Mouse (Mus musculus): ENCODE data around the gene Efna2. TPM values are rescaled to one million over a fixed set of nuclear protein-coding genes. Genes with fewer than 3 reads are reported as not detected.
"Not testable (repeated sequence)": the region's sequence is repeated elsewhere in the genome, so short reads cannot be mapped to it uniquely, and the experiment has no call there.

Gene Efna2
- total and polyA plus RNA-seq, 3 experiments: 0.23 to 1.5 (median 0.86) TPM

GRCm38 (mm10) chr10:80215048-80215772 lies 35.9 kb downstream of the Efna2 start:
- TF ChIP-seq CHD2 (IDR thresholded peaks at IDR 0.05; ENCODE audit: low read length) (no peak), MAZ (IDR thresholded peaks at IDR 0.05; ENCODE audit: low read depth, low read length) (no peak), MYC (IDR thresholded peaks at IDR 0.05; ENCODE audit: low read depth, low read length) (no peak), ZNF384 (IDR thresholded peaks at IDR 0.05; ENCODE audit: low read depth, low read length) (no peak), SIN3A (IDR thresholded peaks at IDR 0.05; ENCODE audit: low read length) (no peak), MXI1 (IDR thresholded peaks at IDR 0.05; ENCODE audit: low read depth, low read length) (no peak), NELFE (IDR thresholded peaks at IDR 0.05; ENCODE audit: low read depth, low read length) (no peak), JUND (conservative IDR thresholded peaks at IDR 0.05; ENCODE audit: low read depth, low read length) (no peak), MAFK (IDR thresholded peaks at IDR 0.05; ENCODE audit: insufficient replicate concordance, low read length) (no peak), CTCF (conservative IDR thresholded peaks at IDR 0.05 in 1 of 2, IDR thresholded peaks at IDR 0.05 in 1 of 2; ENCODE audit: low read depth in 2 of 2, low read length in 2 of 2) (no peak), USF1 (IDR thresholded peaks at IDR 0.05; ENCODE audit: low read depth, low read length) (no peak), ELF1 (IDR thresholded peaks at IDR 0.05; ENCODE audit: low read depth, low read length) (no peak), GABPA (IDR thresholded peaks at IDR 0.05; ENCODE audit: insufficient replicate concordance, low read depth, low read length) (no peak), POLR2A (IDR thresholded peaks at IDR 0.05; ENCODE audit: low read depth, low read length) (no peak), BHLHE40 (IDR thresholded peaks at IDR 0.05; ENCODE audit: low read depth, low read length) (no peak)
- in situ Hi-C loops (cut with MboI; ENCODE audit: low pct_ligation_motif_present, low pct_unique_long_range_greater_than_20kb, low sequenced_read_pairs) (no loop called here), dilution Hi-C loops (cut with MboI; ENCODE audit: extremely low pct_ligation_motif_present, extremely low pct_unique_long_range_greater_than_20kb, low sequenced_read_pairs) (no loop called here)
- no peak for DNase-seq (ENCODE audit: extremely low read depth)
- H3K4me3 ChIP-seq (replicated peaks in 1 of 3; ENCODE audit: low read depth in 2 of 3, low read length in 2 of 3, poor library complexity in 1 of 3): no peak overlapping the region
- H3K27me3 ChIP-seq (replicated peaks): peaks cover 11% of the 10 kb centered on the region
- H3K36me3 ChIP-seq (replicated peaks in 1 of 2; ENCODE audit: control insufficient read depth in 1 of 2, insufficient read depth in 1 of 2, low read length in 1 of 2): no peaks in the 10 kb centered on the region
- no peak overlapping the region for H3K27ac ChIP-seq (ENCODE audit: insufficient read depth, low read depth)
- no peak overlapping the region for H3K4me2 ChIP-seq (ENCODE audit: insufficient read depth, low read depth, poor library complexity, severe bottlenecking)
- no peaks in the 10 kb centered on the region for H3K9me3 ChIP-seq (replicated peaks; ENCODE audit: low read length)
- H3K4me1 ChIP-seq (ENCODE audit: control insufficient read depth in 1 of 2, insufficient read depth in 2 of 2): peaks cover 5 to 6% of the 10 kb centered on the region in 2 experiments; a peak in 3 of 4 replicates
- no peaks in the 10 kb centered on the region for H3K79me2 ChIP-seq (replicated peaks; ENCODE audit: control insufficient read depth, extremely low read depth, insufficient read depth, poor library complexity, severe bottlenecking)
- H3K9ac ChIP-seq (ENCODE audit: insufficient read depth, low read depth): no peak overlapping the region

DNA sequence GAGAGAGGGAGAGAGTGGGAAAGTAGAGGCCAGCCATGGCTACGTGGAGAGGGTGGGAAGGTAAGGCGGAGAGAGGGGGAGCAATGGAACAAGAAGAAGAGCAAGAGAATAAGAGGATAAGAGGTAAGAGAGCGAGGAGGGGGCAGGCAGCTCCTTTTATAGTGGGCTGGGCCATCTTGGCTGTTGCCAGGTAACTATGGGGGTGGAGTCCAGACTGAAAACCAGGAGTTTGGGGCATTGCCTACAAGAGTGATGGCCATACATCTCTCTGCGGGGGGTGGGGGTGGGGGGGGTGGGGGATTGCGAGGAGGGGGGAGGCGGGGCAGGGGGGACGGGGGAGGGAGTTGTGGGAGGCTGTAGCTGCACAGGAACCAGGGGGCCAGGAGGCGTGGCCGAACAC lies 41.4 kb downstream of the Efna2 start:
- no peak for DNase-seq (ENCODE audit: extremely low read depth)
- Histone ChIP-seq H3K9me3 (replicated peaks; ENCODE audit: low read length) (no peaks in the 10 kb centered on the region), H3K4me3 (replicated peaks in 1 of 3; ENCODE audit: low read depth in 2 of 3, low read length in 2 of 3, poor library complexity in 1 of 3) (no peak overlapping the region), H3K79me2 (replicated peaks; ENCODE audit: control insufficient read depth, extremely low read depth, insufficient read depth, poor library complexity, severe bottlenecking) (no peaks in the 10 kb centered on the region), H3K4me1 (ENCODE audit: control insufficient read depth in 1 of 2, insufficient read depth in 2 of 2) (peaks cover 6 to 7% of the 10 kb centered on the region in 2 experiments; a peak in 3 of 4 replicates), H3K9ac (ENCODE audit: insufficient read depth, low read depth) (no peak overlapping the region), H3K27ac (ENCODE audit: insufficient read depth, low read depth) (no peak overlapping the region), H3K4me2 (ENCODE audit: insufficient read depth, low read depth, poor library complexity, severe bottlenecking) (no peak overlapping the region), H3K36me3 (replicated peaks in 1 of 2; ENCODE audit: control insufficient read depth in 1 of 2, insufficient read depth in 1 of 2, low read length in 1 of 2) (no peaks in the 10 kb centered on the region), H3K27me3 (replicated peaks) (peaks cover 25% of the 10 kb centered on the region)
- no peak for TF ChIP-seq POLR2A (IDR thresholded peaks at IDR 0.05; ENCODE audit: low read depth, low read length)
- no peak for TF ChIP-seq POLR2AphosphoS2 (IDR thresholded peaks at IDR 0.05; ENCODE audit: low read depth, low read length)
- TF ChIP-seq MAZ (IDR thresholded peaks at IDR 0.05; ENCODE audit: low read depth, low read length): no peak
- TF ChIP-seq CTCF (conservative IDR thresholded peaks at IDR 0.05 in 1 of 2, IDR thresholded peaks at IDR 0.05 in 1 of 2; ENCODE audit: low read depth in 2 of 2, low read length in 2 of 2): no peak
- no peak for TF ChIP-seq KAT2A (IDR thresholded peaks at IDR 0.05; ENCODE audit: insufficient replicate concordance, low read length)
- TF ChIP-seq MXI1 (IDR thresholded peaks at IDR 0.05; ENCODE audit: low read depth, low read length): no peak
- TF ChIP-seq JUN (IDR thresholded peaks at IDR 0.05; ENCODE audit: insufficient read depth, low read depth, low read length): no peak
- no peak for TF ChIP-seq GABPA (IDR thresholded peaks at IDR 0.05; ENCODE audit: insufficient replicate concordance, low read depth, low read length)
- no peak for TF ChIP-seq NRF1 (IDR thresholded peaks at IDR 0.05; ENCODE audit: low read depth, low read length)
- TF ChIP-seq CHD1 (IDR thresholded peaks at IDR 0.05; ENCODE audit: low read depth, low read length): no peak
- TF ChIP-seq USF1 (IDR thresholded peaks at IDR 0.05; ENCODE audit: low read depth, low read length): no peak
- TF ChIP-seq MEF2A (IDR thresholded peaks at IDR 0.05; ENCODE audit: borderline replicate concordance, low read depth, low read length): no peak
- TF ChIP-seq NELFE (IDR thresholded peaks at IDR 0.05; ENCODE audit: low read depth, low read length): no peak
- TF ChIP-seq ETS1 (conservative IDR thresholded peaks at IDR 0.05; ENCODE audit: low read depth, low read length): no peak
- in situ Hi-C loops (cut with MboI; ENCODE audit: low pct_ligation_motif_present, low pct_unique_long_range_greater_than_20kb, low sequenced_read_pairs): no loop called here
- dilution Hi-C loops (cut with MboI; ENCODE audit: extremely low pct_ligation_motif_present, extremely low pct_unique_long_range_greater_than_20kb, low sequenced_read_pairs): no loop called here

GRCm38 (mm10) chr10:80223137-80223536 lies 43.9 kb downstream of the Efna2 start:
- in situ Hi-C loops (cut with MboI; ENCODE audit: low pct_ligation_motif_present, low pct_unique_long_range_greater_than_20kb, low sequenced_read_pairs); H3K9ac ChIP-seq (ENCODE audit: insufficient read depth, low read depth): not testable (repeated sequence)

More at GRCm38 (mm10) chr10:80223137-80223536, 43.9 kb downstream of the Efna2 start:
- H3K9me3 ChIP-seq (replicated peaks; ENCODE audit: low read length); H3K79me2 ChIP-seq (replicated peaks; ENCODE audit: control insufficient read depth, extremely low read depth, insufficient read depth, poor library complexity, severe bottlenecking); H3K4me2 ChIP-seq (ENCODE audit: insufficient read depth, low read depth, poor library complexity, severe bottlenecking); H3K27ac ChIP-seq (ENCODE audit: insufficient read depth, low read depth); H3K36me3 ChIP-seq (replicated peaks in 1 of 2; ENCODE audit: control insufficient read depth in 1 of 2, insufficient read depth in 1 of 2, low read length in 1 of 2); H3K4me3 ChIP-seq (replicated peaks in 1 of 3; ENCODE audit: low read depth in 2 of 3, low read length in 2 of 3, poor library complexity in 1 of 3); DNase-seq (ENCODE audit: extremely low read depth); dilution Hi-C loops (cut with MboI; ENCODE audit: extremely low pct_ligation_motif_present, extremely low pct_unique_long_range_greater_than_20kb, low sequenced_read_pairs): not testable (repeated sequence)
- Histone ChIP-seq H3K27me3 (replicated peaks) (peaks cover 24% of the 10 kb centered on the region), H3K4me1 (ENCODE audit: control insufficient read depth in 1 of 2, insufficient read depth in 2 of 2) (peaks cover 9 to 22% of the 10 kb centered on the region in 2 experiments)

Measured in CH12.LX (cell line).